Mouse (Mus musculus) kidney, embryonic 15.5 days (tissue): ENCODE measurements around the gene Gatm. TPM values are rescaled to one million over a fixed set of nuclear protein-coding genes. Genes with fewer than 3 reads are reported as not detected.

ENCODE experiments used
- ATAC-seq: fragments of 200-750 bp; cut with Nextera tagmentation; replicated peaks from 2 replicates; pipeline ENCODE4 v1.8.0; 2017; ENCODE audit warnings: moderate TSS enrichment; ENCODE audit not compliant: low FRiP score
- H3K27ac ChIP-seq: fragments of 300-500 bp; sonication (generic); 2 replicates; pipeline ENCODE4 v1.5.1; 2015; ENCODE audit warnings: mild to moderate bottlenecking, inconsistent platforms
- H3K27me3 ChIP-seq: fragments of 300-500 bp; sonication (generic); 2 replicates; pipeline ENCODE4 v1.6.1; 2015; ENCODE audit warnings: inconsistent platforms
- H3K36me3 ChIP-seq: fragments of 300-500 bp; sonication (generic); 2 replicates; pipeline ENCODE4 v1.6.1; 2015; ENCODE audit warnings: inconsistent platforms
- H3K4me1 ChIP-seq: fragments of 300-500 bp; sonication (generic); 2 replicates; pipeline ENCODE4 v1.6.1; 2015; ENCODE audit warnings: inconsistent platforms
- H3K4me2 ChIP-seq: fragments of 300-500 bp; sonication (generic); 2 replicates; pipeline ENCODE4 v1.6.1; 2015; ENCODE audit warnings: moderate library complexity, mild to moderate bottlenecking, inconsistent platforms
- H3K4me3 ChIP-seq: fragments of 300-500 bp; sonication (generic); replicated peaks from 2 replicates; pipeline ENCODE4 v1.5.1; 2015; ENCODE audit warnings: mild to moderate bottlenecking, inconsistent platforms
- H3K9ac ChIP-seq: fragments of 300-500 bp; sonication (generic); 2 replicates; pipeline ENCODE4 v1.6.1; 2015; ENCODE audit warnings: mild to moderate bottlenecking, inconsistent platforms
- H3K9me3 ChIP-seq: fragments of 300-500 bp; sonication (generic); replicated peaks from 2 replicates; pipeline ENCODE4 v1.6.1; 2016; ENCODE audit warnings: inconsistent platforms
- WGBS: fragments of 180-500 bp; shearing (Covaris S2); methylation state at CpG from one replicate; pipeline ENCODE4 v1.1.7; 2015; ENCODE audit warnings: mixed read lengths; 5-methylcytosine and 5-hydroxymethylcytosine counted together
- polyA plus RNA-seq: library from polyadenylated mRNA; unstranded; fragments of >200 nt; fragmentation: Nextera tagmentation; extraction: Ambion mirVana; gene quantifications from 2 replicates; pipeline ENCODE4 v1.2.1, GENCODE M21; 2015

Gene Gatm
- 44.2 and 49.6 TPM in 2 replicates for polyA plus RNA-seq

DNA sequence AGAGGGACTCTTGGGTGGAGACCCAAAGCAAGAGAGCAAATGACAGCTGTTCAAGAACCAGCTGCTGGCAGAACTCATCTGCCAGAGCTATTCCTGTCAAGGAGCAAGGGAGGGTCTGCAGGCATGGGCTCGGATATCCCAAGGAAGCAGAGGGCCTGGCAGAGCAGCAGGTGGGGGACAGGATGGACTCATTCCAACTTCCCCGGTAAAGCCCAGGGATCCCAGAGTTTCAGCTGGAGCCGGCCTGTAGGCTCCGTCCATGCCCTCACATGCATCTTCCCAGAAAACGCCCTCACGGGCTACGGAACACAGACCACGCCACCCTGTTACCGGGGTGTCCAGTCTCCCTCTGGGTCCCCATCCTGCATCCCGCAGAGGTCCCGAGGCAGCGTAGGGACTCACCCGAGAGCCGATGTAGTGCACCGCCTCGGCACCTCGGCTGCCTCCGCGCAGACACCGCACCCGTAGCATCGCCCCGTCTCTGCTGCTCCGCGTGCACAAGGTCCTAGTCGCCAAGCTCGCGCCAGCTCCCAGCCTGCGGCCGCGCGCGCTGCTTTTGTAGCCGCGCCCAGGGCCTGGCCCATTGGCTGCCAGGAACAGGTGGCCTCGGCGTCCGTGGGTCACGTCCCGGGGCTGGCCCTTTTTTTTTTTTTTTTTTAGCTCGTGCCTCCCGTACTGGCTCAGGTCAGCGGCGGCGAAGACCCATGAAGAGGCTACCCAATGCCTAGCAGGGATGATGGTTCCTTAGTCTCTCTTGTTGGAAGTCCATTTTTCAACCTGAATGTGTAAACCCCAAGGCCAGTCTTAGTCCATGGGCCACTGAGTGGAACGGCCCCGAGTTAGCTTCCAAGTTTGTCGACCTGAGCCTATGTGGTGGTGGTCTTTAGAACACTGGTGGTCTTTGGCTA is at the start of gene Gatm:
TSS of gene Gatm (minus strand) at position 558 of the 908 bp plus-strand sequence.
- H3K9me3 ChIP-seq, result no peaks in the 10 kb centered on the region
- H3K4me2 ChIP-seq, result peak within 1 kb of the TSS; percentile 93
- peaks cover 20% of the 10 kb centered on the region for H3K27me3 ChIP-seq
- WGBS, result 1% methylated on average over 48 of the region's 48 CpGs
- ATAC-seq, result peak; percentile 96
- H3K27ac ChIP-seq, result no peak within 1 kb of the TSS
- H3K4me1 ChIP-seq, result peaks cover 9% of the 10 kb centered on the region
- peak within 1 kb of the TSS; percentile 39 for H3K9ac ChIP-seq
- peak within 1 kb of the TSS; percentile 59 for H3K4me3 ChIP-seq
- H3K36me3 ChIP-seq, result no peaks in the 10 kb centered on the region

DNA sequence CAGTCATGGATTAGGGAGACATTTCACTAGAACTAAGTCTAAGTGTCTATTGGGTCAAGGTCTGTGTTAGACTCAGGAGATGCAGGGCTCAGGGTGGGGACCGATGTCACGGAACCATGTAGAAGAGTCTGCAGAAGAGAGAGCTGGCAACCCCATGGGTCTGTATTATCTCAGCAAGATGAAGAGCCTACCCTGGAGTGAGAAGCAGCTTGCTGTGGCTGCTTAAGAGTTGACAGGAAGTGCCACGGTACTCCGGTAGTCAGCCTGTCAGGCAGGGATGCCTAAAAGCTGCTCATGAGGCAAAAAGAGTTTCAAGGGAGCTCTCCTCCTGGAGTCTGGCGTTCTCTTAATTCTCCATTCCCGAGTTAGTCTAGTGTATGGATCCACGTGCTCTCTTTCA is 48.7 kb upstream of the Gatm start:
- Histone ChIP-seq H3K36me3 (no peaks in the 10 kb centered on the region), H3K27me3 (no peaks in the 10 kb centered on the region), H3K9ac (no peak overlapping the region), H3K4me1 (no peaks in the 10 kb centered on the region), H3K27ac (no peak overlapping the region), H3K4me3 (no peak overlapping the region), H3K9me3 (no peaks in the 10 kb centered on the region), H3K4me2 (no peak overlapping the region)
- 83% methylated on average over 7 of the region's 7 CpGs for WGBS
- no peak for ATAC-seq

DNA sequence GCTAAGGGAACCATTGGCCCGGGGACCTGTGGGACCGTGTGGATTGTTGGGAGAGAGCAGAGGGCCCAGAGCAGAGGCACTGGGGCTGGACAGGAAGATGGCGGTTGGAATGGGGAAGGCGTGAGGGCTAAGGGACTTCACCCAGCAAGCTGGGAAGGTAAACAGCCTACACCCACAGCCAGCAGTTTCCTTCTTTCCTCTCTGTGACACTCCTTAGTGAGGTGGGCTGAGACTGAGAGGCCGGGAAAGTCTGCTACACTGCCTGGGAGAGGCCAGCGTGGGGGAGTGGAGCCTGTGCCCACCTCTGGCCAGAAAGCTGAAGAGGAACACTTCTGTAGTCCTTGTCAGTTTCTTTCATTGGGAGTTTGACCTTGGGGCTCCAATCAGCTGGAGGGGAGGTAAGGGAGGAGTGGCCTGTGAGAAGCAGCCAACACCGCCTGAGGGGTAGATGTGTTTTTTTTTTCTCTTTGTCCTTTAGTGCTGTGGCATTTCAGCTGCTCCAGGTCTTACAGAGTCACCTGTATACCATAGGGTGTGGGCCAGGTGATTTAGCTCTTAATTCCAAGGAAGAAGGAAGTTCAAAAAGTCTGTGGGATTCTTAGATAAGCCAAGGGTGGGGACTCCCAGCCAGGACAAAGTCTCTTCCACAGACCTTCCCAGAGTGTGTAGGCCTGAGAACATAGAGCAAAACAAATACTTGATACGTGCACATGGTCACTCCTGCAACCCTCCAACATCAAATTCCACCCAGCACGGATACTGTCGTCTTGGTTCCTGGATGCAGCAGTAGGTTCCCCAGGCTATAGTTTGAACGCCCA is 46.8 kb upstream of the Gatm start:
- Histone ChIP-seq H3K9ac (no peak overlapping the region), H3K4me1 (no peaks in the 10 kb centered on the region), H3K4me3 (no peak overlapping the region), H3K36me3 (no peaks in the 10 kb centered on the region), H3K27me3 (no peaks in the 10 kb centered on the region), H3K27ac (no peak overlapping the region), H3K4me2 (no peak overlapping the region), H3K9me3 (no peaks in the 10 kb centered on the region)
- ATAC-seq, result no peak
- 81% methylated on average over 11 of the region's 11 CpGs for WGBS

DNA sequence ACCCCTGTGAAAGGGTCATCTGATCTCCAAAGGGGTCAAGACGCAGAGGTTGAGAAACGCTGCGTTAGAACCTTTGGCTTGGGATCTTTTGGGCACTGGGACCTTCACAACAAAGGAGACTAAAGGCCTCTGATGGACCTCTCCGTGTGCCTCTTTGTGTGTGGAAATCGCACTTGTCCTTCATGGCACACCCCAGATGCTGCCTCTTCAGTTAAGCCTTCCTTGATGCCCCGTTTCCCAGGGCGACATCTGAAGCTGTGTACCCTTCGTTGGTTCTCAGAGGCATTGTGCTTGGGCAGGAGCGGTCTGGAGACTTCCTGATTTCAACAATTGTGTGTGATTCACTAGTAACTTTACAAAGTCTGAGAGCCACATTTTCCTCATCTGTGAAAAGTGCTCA is 45.7 kb upstream of the Gatm start:
- no peak overlapping the region for H3K4me2 ChIP-seq
- H3K9me3 ChIP-seq, result no peaks in the 10 kb centered on the region
- ATAC-seq, result no peak
- no peaks in the 10 kb centered on the region for H3K4me1 ChIP-seq
- H3K27ac ChIP-seq, result no peak overlapping the region
- H3K9ac ChIP-seq, result no peak overlapping the region
- 87% methylated on average over 9 of the region's 9 CpGs for WGBS
- H3K27me3 ChIP-seq, result no peaks in the 10 kb centered on the region
- H3K4me3 ChIP-seq, result no peak overlapping the region
- H3K36me3 ChIP-seq, result no peaks in the 10 kb centered on the region

DNA sequence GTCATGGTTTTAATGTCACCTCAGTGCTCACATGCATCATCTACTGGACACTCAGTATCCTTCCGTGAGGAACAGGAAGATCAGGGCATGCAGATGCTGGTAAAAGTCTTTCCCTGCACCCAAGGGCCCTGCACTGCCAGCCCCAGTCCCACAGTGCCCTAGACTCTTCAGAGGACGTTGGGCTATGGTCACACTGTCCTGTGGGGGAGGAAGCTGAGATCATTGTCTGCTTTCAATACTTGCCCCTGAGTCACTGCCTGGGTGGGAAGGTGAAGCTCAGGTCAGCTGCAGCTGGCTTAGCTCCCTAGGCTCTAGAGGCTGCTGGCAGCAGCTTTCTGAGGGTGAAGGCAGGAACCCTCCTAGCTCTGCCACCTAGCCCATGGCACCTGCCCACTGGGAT is 44.9 kb upstream of the Gatm start:
- Histone ChIP-seq H3K9ac (no peak overlapping the region), H3K9me3 (no peaks in the 10 kb centered on the region), H3K27me3 (no peaks in the 10 kb centered on the region), H3K4me2 (no peak overlapping the region), H3K4me1 (no peaks in the 10 kb centered on the region), H3K36me3 (no peaks in the 10 kb centered on the region), H3K27ac (no peak overlapping the region), H3K4me3 (no peak overlapping the region)
- WGBS, result 48% methylated on average over 2 of the region's 2 CpGs
- ATAC-seq, result no peak

DNA sequence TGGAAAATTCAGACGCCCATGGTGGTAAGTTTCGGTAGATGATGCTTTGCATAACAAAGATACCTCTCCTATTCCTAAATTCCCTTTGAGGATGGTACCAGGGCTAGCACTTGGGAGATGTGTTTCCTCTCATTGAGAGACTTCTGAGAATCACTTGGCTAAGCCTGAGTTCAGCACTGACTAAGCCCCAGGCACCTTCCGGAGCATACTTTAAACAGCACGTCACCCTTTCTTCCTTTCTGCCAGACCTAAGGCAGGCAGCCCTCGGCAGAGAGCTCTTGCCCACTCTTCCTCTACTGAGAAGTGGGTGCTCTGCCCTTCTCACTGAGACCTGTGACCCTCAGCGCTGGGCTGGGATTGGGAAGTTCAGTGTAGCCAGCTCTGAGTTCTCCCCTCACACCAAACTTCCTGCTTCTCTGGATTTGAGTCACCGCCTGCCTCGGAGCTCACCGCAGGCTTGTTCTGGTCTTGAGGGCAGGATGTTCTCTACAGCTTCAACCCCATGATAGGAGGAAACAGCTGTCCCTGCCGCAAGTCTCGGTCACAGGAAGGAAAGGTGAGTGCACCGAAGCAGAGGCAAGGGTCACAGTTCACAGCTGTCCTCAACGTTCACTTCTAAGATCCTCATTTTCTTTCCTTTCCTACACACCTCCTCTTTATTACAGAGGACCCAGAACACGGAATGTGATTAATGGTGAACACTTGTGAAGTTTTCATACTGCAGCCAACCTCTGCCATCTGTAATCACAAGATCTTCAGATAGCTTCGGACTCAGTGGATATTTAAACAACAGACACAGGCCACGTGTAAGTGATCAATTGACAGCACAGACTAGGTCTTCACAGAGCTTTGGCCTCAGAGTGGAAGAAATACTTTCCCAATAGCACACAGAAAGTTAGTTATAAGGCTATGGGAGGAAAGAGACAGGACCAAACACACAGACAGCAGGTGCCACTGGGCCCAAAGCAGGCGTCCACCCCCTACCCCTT is 41.3 kb upstream of the Gatm start:
- H3K4me1 ChIP-seq, result no peaks in the 10 kb centered on the region
- no peaks in the 10 kb centered on the region for H3K36me3 ChIP-seq
- 58% methylated on average over 17 of the region's 17 CpGs for WGBS
- no peaks in the 10 kb centered on the region for H3K9me3 ChIP-seq
- no peak overlapping the region for H3K4me3 ChIP-seq
- H3K4me2 ChIP-seq, result no peak overlapping the region
- no peaks in the 10 kb centered on the region for H3K27me3 ChIP-seq
- ATAC-seq, result 0 out of 2 replicates have a peak, but pooled peaks have one; percentile 15
- no peak overlapping the region for H3K9ac ChIP-seq
- H3K27ac ChIP-seq, result no peak overlapping the region

DNA sequence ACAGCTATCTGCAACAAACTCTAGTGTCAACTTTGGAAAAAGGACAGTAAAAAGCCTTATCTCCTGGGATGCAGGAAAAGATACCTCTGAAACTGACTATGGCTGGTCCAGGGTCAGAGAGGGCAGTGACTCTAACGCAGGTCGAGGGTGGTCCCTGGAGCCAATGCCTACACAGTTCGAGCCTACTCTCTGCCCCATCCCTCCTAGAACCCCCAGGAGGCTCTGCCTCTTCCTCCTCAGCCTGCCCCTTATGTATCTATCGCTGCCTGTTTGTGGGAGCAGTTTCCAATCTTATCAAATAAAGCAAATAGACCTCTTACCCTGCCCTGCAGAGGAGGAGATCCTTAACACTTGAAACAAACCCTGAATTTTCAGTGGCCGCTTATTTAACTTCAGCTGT is 27.6 kb upstream of the Gatm start:
- H3K9me3 ChIP-seq, result no peaks in the 10 kb centered on the region
- WGBS, result 49% methylated on average over 5 of the region's 5 CpGs

DNA sequence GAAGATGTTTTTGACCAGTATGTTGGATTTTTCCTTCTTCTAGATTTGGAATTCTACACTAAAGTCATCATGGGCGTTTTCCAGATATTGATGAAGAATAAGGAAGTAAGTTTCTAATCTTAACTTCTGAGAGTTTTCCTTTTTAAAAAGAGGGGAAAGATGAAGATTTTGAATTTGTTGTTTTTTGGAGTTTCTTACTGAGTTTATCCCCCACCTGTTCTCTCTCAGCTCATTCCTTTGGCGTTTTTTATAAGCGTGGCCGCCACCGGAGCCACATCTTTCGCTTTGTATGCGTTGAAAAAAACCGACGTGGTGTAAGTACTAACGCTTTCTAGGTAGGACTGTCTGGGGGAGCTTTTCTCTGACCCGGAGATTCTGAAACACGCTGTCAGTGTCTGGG is 26.9 kb upstream of the Gatm start:
- peak overlapping the region; percentile 46 for H3K4me3 ChIP-seq
- no peaks in the 10 kb centered on the region for H3K9me3 ChIP-seq
- peaks cover 5% of the 10 kb centered on the region for H3K4me1 ChIP-seq
- H3K27ac ChIP-seq, result no peak overlapping the region
- H3K27me3 ChIP-seq, result peaks cover 26% of the 10 kb centered on the region
- H3K4me2 ChIP-seq, result peak overlapping the region; percentile 84
- WGBS, result 37% methylated on average over 12 of the region's 12 CpGs
- no peak for ATAC-seq
- H3K9ac ChIP-seq, result peak overlapping the region; percentile 38; the same call in 1 of the 2 replicates
- H3K36me3 ChIP-seq, result peaks cover 14% of the 10 kb centered on the region

More for the DNA sequence above, 27.6 kb upstream of the Gatm start:
- no peak overlapping the region for H3K27ac ChIP-seq
- H3K4me2 ChIP-seq, result no peak overlapping the region
- peaks cover 5% of the 10 kb centered on the region for H3K4me1 ChIP-seq
- no peak for ATAC-seq
- H3K27me3 ChIP-seq, result peaks cover 26% of the 10 kb centered on the region
- H3K9ac ChIP-seq, result no peak overlapping the region
- no peak overlapping the region for H3K4me3 ChIP-seq
- H3K36me3 ChIP-seq, result peaks cover 8% of the 10 kb centered on the region; the same call in 1 of the 2 replicates

DNA sequence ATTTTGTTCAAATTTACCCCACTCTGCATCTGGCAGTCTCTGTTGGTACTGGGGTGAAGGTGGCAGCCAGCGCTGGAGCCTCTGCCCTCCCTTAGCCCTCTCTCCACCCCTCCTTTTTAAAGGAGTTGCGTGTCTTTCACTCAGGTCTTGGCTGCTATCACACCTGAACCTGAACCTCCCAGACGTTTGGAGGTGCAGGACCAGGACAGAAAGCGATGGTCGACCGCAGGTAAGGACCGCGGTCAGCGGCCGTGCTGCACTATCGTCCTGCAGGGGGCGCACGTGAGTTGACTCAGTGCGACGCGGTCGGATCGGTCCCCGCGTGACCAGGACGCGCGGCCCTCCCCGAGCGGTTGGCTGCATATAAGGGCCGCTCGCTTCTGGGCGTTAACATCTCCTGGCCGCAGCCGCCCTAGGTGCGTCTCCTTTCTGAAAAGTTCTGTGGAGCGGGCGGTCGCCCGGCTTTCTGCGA is 26.5 kb upstream of the Gatm start:
- H3K4me2 ChIP-seq, result peak overlapping the region; percentile 84
- no peak overlapping the region for H3K27ac ChIP-seq
- peak; percentile 86 for ATAC-seq
- peak overlapping the region; percentile 38; the same call in 1 of the 2 replicates for H3K9ac ChIP-seq
- under 1% methylated on average over 36 of the region's 36 CpGs for WGBS
- no peaks in the 10 kb centered on the region for H3K9me3 ChIP-seq
- peaks cover 5% of the 10 kb centered on the region for H3K4me1 ChIP-seq
- H3K4me3 ChIP-seq, result peak overlapping the region; percentile 46
- peaks cover 26% of the 10 kb centered on the region for H3K27me3 ChIP-seq
- peaks cover 19% of the 10 kb centered on the region for H3K36me3 ChIP-seq

DNA sequence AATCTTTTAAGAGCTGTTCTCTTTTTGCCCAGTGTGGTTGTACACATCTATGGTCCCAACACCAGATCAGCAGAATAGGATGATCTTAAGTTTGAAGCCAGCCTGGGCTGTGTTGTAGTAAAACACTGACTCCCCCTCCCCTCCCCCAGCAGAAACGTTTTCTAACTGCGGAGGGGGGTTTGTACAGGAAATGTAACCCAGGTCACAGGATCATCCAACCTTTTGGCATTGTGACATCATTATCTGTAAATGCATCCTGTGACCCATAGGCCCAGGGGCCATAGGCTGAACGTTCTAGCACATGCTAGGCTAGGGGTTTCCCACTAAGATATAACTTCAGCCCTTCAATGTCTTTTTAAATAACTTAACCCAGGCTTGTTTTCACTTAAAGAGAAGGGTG is 25.6 kb upstream of the Gatm start, which contains the start of gene AA467197:
TSS of gene AA467197 (plus strand) at position 301 of the 400 bp plus-strand sequence.
- peaks cover 14% of the 10 kb centered on the region for H3K4me1 ChIP-seq
- peaks cover 22% of the 10 kb centered on the region for H3K36me3 ChIP-seq
- ATAC-seq, result no peak
- no peaks in the 10 kb centered on the region for H3K9me3 ChIP-seq
- peak within 1 kb of the TSS; percentile 38; the same call in 1 of the 2 replicates for H3K9ac ChIP-seq
- H3K27ac ChIP-seq, result no peak within 1 kb of the TSS
- 52% methylated on average over 3 of the region's 3 CpGs for WGBS
- H3K4me3 ChIP-seq, result peak within 1 kb of the TSS; percentile 46
- H3K4me2 ChIP-seq, result peak within 1 kb of the TSS; percentile 84
- H3K27me3 ChIP-seq, result peaks cover 26% of the 10 kb centered on the region

DNA sequence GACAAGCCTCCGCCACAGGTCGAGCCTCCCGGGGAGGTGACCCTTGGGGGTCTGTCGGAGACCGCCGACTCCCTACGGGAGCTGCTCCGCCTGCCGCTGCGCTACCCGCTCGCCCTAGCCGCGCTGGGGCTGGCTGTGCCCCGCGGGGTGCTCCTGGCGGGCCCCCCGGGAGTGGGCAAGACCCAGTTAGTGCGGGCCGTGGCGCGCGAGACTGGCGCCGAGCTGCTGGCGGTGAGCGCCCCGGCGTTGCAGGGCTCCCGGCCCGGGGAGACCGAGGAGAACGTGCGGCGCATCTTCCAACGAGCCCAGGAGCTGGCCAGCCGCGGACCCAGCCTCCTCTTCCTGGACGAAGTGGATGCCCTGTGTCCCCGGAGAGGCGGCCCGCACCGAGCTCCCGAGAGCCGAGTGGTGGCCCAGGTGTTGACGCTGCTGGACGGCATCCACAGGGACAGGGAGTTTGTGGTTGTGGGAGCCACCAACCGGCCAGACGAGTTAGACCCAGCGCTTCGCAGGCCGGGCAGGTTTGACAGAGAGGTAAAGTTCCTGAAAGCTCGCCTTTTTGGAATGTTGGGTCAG is 20.2 kb upstream of the Gatm start:
- Histone ChIP-seq H3K4me2 (peak overlapping the region; percentile 95), H3K9me3 (no peaks in the 10 kb centered on the region), H3K36me3 (peaks cover 22% of the 10 kb centered on the region), H3K9ac (peak overlapping the region; percentile 89), H3K4me1 (peaks cover 19% of the 10 kb centered on the region), H3K27me3 (0 out of 2 replicates have a peak, but pooled peaks cover 5% of the 10 kb centered on the region), H3K4me3 (peak overlapping the region; percentile 98), H3K27ac (peak overlapping the region; percentile 89)
- peak; percentile 66 for ATAC-seq
- under 1% methylated on average over 53 of the region's 53 CpGs for WGBS
